Mouse (Mus musculus): ENCODE data around the gene Gm11444.

The Gm11444 gene

GRCm38 (mm10) chr11:85835753-85836522 is 14.2 kb downstream of the Gm11444 start:
- peak in 1 of 2 experiments; percentile 31 for DNase-seq (ENCODE audit: low spot score in 2 of 2)

GRCm38 (mm10) chr11:85835001-85835752 is 15.0 kb downstream of the Gm11444 start:
- peak in 1 of 2 experiments; percentile 15 for DNase-seq (ENCODE audit: low spot score in 2 of 2)

GRCm38 (mm10) chr11:85834386-85834931 is 15.7 kb downstream of the Gm11444 start:
- peak in 1 of 2 experiments; percentile 30 for DNase-seq (ENCODE audit: low spot score in 2 of 2)

GRCm38 (mm10) chr11:85833761-85834385 is 16.3 kb downstream of the Gm11444 start:
- peak in 1 of 2 experiments; percentile 27 for DNase-seq (ENCODE audit: low spot score in 2 of 2)

GRCm38 (mm10) chr11:85833081-85833521 is 17.0 kb downstream of the Gm11444 start:
- DNase-seq (ENCODE audit: low spot score in 2 of 2) = peak in 1 of 2 experiments; percentile 35

GRCm38 (mm10) chr11:85832231-85832924 is 17.8 kb downstream of the Gm11444 start, which contains the start of gene Tbx2:
Gene Tbx2 (plus strand): TSS chr11:85832551.
- DNase-seq (ENCODE audit: low spot score in 2 of 2) = peak; percentile 84 to 92

GRCm38 (mm10) chr11:85831656-85832230 is 18.4 kb downstream of the Gm11444 start:
- no peak for DNase-seq (ENCODE audit: low spot score in 2 of 2)

GRCm38 (mm10) chr11:85830901-85831341 is 19.2 kb downstream of the Gm11444 start:
- peak in 1 of 2 experiments; percentile 46 for DNase-seq (ENCODE audit: low spot score in 2 of 2)

GRCm38 (mm10) chr11:85829520-85830440 is 20.4 kb downstream of the Gm11444 start:
- peak in 1 of 2 experiments; percentile 60 for DNase-seq (ENCODE audit: low spot score in 2 of 2)

GRCm38 (mm10) chr11:85828691-85829519 is 21.2 kb downstream of the Gm11444 start:
- DNase-seq (ENCODE audit: low spot score in 2 of 2) = peak in 1 of 2 experiments; percentile 48

GRCm38 (mm10) chr11:85827342-85827741 is 22.8 kb downstream of the Gm11444 start:
- peak in 1 of 2 experiments; percentile 53 for DNase-seq (ENCODE audit: low spot score in 2 of 2)

GRCm38 (mm10) chr11:85825823-85826222 is 24.3 kb downstream of the Gm11444 start:
- DNase-seq (ENCODE audit: low spot score in 2 of 2) = no peak

GRCm38 (mm10) chr11:85825031-85825430 is 25.1 kb downstream of the Gm11444 start:
- DNase-seq (ENCODE audit: low spot score in 2 of 2) = no peak

- no peak for DNase-seq (ENCODE audit: low spot score in 2 of 2)
Observed at GRCm38 (mm10) chr11:85823794-85824193, 26.3 kb downstream of the Gm11444 start.

- DNase-seq (ENCODE audit: low spot score in 2 of 2) = peak; percentile 81
Observed at GRCm38 (mm10) chr11:85823181-85823580, 27.0 kb downstream of the Gm11444 start.

GRCm38 (mm10) chr11:85821659-85822058 is 28.5 kb downstream of the Gm11444 start:
- DNase-seq (ENCODE audit: low spot score in 2 of 2) = no peak

- DNase-seq (ENCODE audit: low spot score in 2 of 2) = no peak
Observed at GRCm38 (mm10) chr11:85820959-85821358, 29.2 kb downstream of the Gm11444 start.

- DNase-seq (ENCODE audit: low spot score in 2 of 2) = peak in 1 of 2 experiments; percentile 45
Observed at GRCm38 (mm10) chr11:85818401-85818800, 31.7 kb downstream of the Gm11444 start.

GRCm38 (mm10) chr11:85816471-85816870 is 33.7 kb downstream of the Gm11444 start:
- no peak for DNase-seq (ENCODE audit: low spot score in 2 of 2)
